10 mouse cellular contexts compared by ENCODE assay signal in genomic region chr17:27119954-27120353, GRCm38 (mm10). TPM values are rescaled to one million over a fixed set of nuclear protein-coding genes. Genes with fewer than 3 reads are reported as not detected.
DNase-seq lines count a peak whose midpoint lies in the region; ATAC-seq lines count a peak whose summit lies in the region.
"Had no signal": no experiment of that assay in that cellular context is flagged by ENCODE, and none has a peak within 500 bp of the region (broad histone marks: within the 10 kb centered on the region; RNA-seq: fewer than 3 reads in every experiment).

No protein-coding gene starts in this region.

- no peak for ATAC-seq in hindbrain, embryonic 13.5 days (ENCODE audit: low FRiP score)
- ATAC-seq in neural tube, embryonic 13.5 days (ENCODE audit: low read depth) = no peak
- no peak for ATAC-seq in neural tube, embryonic 15.5 days (ENCODE audit: low FRiP score)
- ATAC-seq: liver, postnatal 0 days had no signal

- peaks cover 48% of the 10 kb centered on the region for H3K4me1 ChIP-seq in hindbrain, embryonic 10.5 days (replicated peaks)
- H3K4me1 ChIP-seq in hindbrain, embryonic 13.5 days (replicated peaks) = peaks cover 33% of the 10 kb centered on the region
- peaks cover 35% of the 10 kb centered on the region for H3K4me1 ChIP-seq in neural tube, embryonic 13.5 days (replicated peaks)
- peaks cover 23% of the 10 kb centered on the region for H3K4me1 ChIP-seq in neural tube, embryonic 15.5 days

- peaks cover 7% of the 10 kb centered on the region; the same call in 1 of the 2 replicates for H3K27me3 ChIP-seq in hindbrain, embryonic 10.5 days (ENCODE audit: insufficient read depth, poor library complexity, severe bottlenecking)
- H3K27me3 ChIP-seq in hindbrain, embryonic 13.5 days = 0 out of 2 replicates have a peak, but pooled peaks cover 18% of the 10 kb centered on the region
- 0 out of 2 replicates have a peak, but pooled peaks cover 7% of the 10 kb centered on the region for H3K27me3 ChIP-seq in neural tube, embryonic 13.5 days
- H3K27me3 ChIP-seq in neural tube, embryonic 15.5 days (replicated peaks) = peaks cover 15% of the 10 kb centered on the region; the same call in 1 of the 2 replicates
- H3K27me3 ChIP-seq: embryonic facial prominence, embryonic 13.5 days had no signal

- DNase-seq in cerebellum, adult 9-10 months = peak; percentile 63
- no peak for DNase-seq in cerebellum, adult 8-10 months
- no peak for DNase-seq in hindbrain, embryonic 10.5 days (ENCODE audit: low spot score)
- DNase-seq in left cerebral cortex, postnatal 14 days (ENCODE audit: low spot score in 2 of 2) = no peak
- DNase-seq in kidney, postnatal 10 days = no peak

- 66% methylated on average over 8 of the region's 8 CpGs for WGBS in hindbrain, embryonic 10.5 days
- WGBS in hindbrain, embryonic 13.5 days = 69% methylated on average over 8 of the region's 8 CpGs
- WGBS in neural tube, embryonic 13.5 days = 65% methylated on average over 8 of the region's 8 CpGs
- WGBS in neural tube, embryonic 15.5 days = 67% methylated on average over 8 of the region's 8 CpGs

- H3K4me3 ChIP-seq in hindbrain, embryonic 10.5 days = no peak overlapping the region
- no peak overlapping the region for H3K4me3 ChIP-seq in hindbrain, embryonic 13.5 days
- H3K4me3 ChIP-seq in neural tube, embryonic 13.5 days = no peak overlapping the region
- H3K4me3 ChIP-seq in neural tube, embryonic 15.5 days (replicated peaks) = no peak overlapping the region
- H3K4me3 ChIP-seq: embryonic facial prominence, embryonic 13.5 days had no signal

- H3K9ac ChIP-seq in hindbrain, embryonic 13.5 days = no peak overlapping the region
- H3K9ac ChIP-seq in neural tube, embryonic 13.5 days = 0 out of 2 replicates have a peak overlapping the region, but pooled peaks have one; percentile 34
- H3K9ac ChIP-seq in neural tube, embryonic 15.5 days (replicated peaks) = no peak overlapping the region
- H3K9ac ChIP-seq: liver, postnatal 0 days had no signal

- intact Hi-C loops in left cerebral cortex, postnatal 14 days (cut with DNase I) = loop anchor here (2.0 kb wide), 1 partner anchor 87 kb away; no protein-coding TSS in a partner anchor

- H3K36me3 ChIP-seq in hindbrain, embryonic 10.5 days = peaks cover 47% of the 10 kb centered on the region
- peaks cover 30% of the 10 kb centered on the region for H3K36me3 ChIP-seq in hindbrain, embryonic 13.5 days
- peaks cover 33% of the 10 kb centered on the region for H3K36me3 ChIP-seq in neural tube, embryonic 13.5 days
- H3K36me3 ChIP-seq in neural tube, embryonic 15.5 days = peaks cover 22% of the 10 kb centered on the region

- no peak overlapping the region for H3K4me2 ChIP-seq in hindbrain, embryonic 13.5 days
- no peak overlapping the region for H3K4me2 ChIP-seq in neural tube, embryonic 13.5 days
- H3K4me2 ChIP-seq in neural tube, embryonic 15.5 days = no peak overlapping the region

- 0 out of 2 replicates have a peak, but pooled peaks cover 9% of the 10 kb centered on the region for H3K9me3 ChIP-seq in hindbrain, embryonic 10.5 days
- no peaks in the 10 kb centered on the region for H3K9me3 ChIP-seq in hindbrain, embryonic 13.5 days
- H3K9me3 ChIP-seq in neural tube, embryonic 13.5 days = no peaks in the 10 kb centered on the region
- no peaks in the 10 kb centered on the region for H3K9me3 ChIP-seq in neural tube, embryonic 15.5 days (replicated peaks)
- H3K9me3 ChIP-seq: embryonic facial prominence, embryonic 13.5 days had no signal

- H3K27ac ChIP-seq in hindbrain, embryonic 10.5 days = peak overlapping the region; percentile 69
- no peak overlapping the region for H3K27ac ChIP-seq in hindbrain, embryonic 13.5 days
- H3K27ac ChIP-seq in neural tube, embryonic 13.5 days (replicated peaks) = no peak overlapping the region
- H3K27ac ChIP-seq in neural tube, embryonic 15.5 days (replicated peaks) = no peak overlapping the region
- H3K27ac ChIP-seq: embryonic facial prominence, embryonic 13.5 days had no signal

RNA-seq across cellular contexts. Expression of gene Uqcc2, which starts 13.8 kb away (rescaled TPM):
- 395 and 442 TPM in 2 replicates for polyA plus RNA-seq in hindbrain, embryonic 10.5 days (2016; fragmentation: Nextera tagmentation; extraction: Ambion mirVana)
- polyA plus RNA-seq in hindbrain, embryonic 13.5 days (2015; fragmentation: Nextera tagmentation; extraction: Ambion mirVana) = 335 and 349 TPM in 2 replicates
- 292 and 313 TPM in 2 replicates for polyA plus RNA-seq in neural tube, embryonic 13.5 days (2015; fragmentation: Nextera tagmentation; extraction: Ambion mirVana)
- 349 and 390 TPM in 2 replicates for polyA plus RNA-seq in neural tube, embryonic 15.5 days (2015; fragmentation: Nextera tagmentation; extraction: Ambion mirVana)
- total RNA-seq in left cerebral cortex, postnatal 14 days (2021) = 100 to 1,000 TPM; 201 to 202 TPM

RNA-seq across cellular contexts. Expression of gene Ip6k3, which starts 47.6 kb away (rescaled TPM):
- 0.06 and 0.31 TPM in 2 replicates for polyA plus RNA-seq in hindbrain, embryonic 10.5 days (2016; fragmentation: Nextera tagmentation; extraction: Ambion mirVana)
- 0.45 and 0.58 TPM in 2 replicates for polyA plus RNA-seq in hindbrain, embryonic 13.5 days (2015; fragmentation: Nextera tagmentation; extraction: Ambion mirVana)
- polyA plus RNA-seq in neural tube, embryonic 13.5 days (2015; fragmentation: Nextera tagmentation; extraction: Ambion mirVana) = 0.18 and 0.61 TPM in 2 replicates
- polyA plus RNA-seq in neural tube, embryonic 15.5 days (2015; fragmentation: Nextera tagmentation; extraction: Ambion mirVana) = 0.23 and 0.40 TPM in 2 replicates
- under 1 TPM; 0.23 to 0.29 TPM for total RNA-seq in left cerebral cortex, postnatal 14 days (2021)
